Mouse (Mus musculus) retina, embryonic 14.5 days (tissue): Measurements from ENCODE around the gene Srbd1.

Experiments used
- DNase-seq: peaks from one replicate; pipeline ENCODE4 v3.0.0-alpha.2; 2015; ENCODE audit warnings: low spot score

The Srbd1 gene

GRCm38 (mm10) chr17:86035146-86035545 lies 109.8 kb downstream of the Srbd1 start:
- DNase-seq: no peak

DNA sequence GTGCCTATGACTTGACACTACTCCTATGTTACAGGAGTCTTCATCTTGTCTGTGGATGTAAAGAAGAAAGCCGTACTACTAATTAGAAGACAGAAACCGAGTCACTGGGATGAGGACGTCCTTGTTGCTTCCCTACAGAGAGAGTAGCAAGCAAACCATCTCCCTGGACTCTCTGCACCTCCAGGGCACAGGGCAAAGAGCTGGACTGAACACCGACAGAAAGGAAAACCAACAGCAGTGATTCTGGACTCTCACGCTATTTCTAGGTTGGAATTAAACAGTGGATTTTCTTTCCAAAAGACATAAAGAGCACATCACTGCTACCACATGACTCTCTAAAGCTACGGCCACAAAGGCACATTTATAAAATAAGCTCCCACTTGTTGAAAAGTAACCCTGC lies 110.3 kb downstream of the Srbd1 start:
- DNase-seq: no peak

DNA sequence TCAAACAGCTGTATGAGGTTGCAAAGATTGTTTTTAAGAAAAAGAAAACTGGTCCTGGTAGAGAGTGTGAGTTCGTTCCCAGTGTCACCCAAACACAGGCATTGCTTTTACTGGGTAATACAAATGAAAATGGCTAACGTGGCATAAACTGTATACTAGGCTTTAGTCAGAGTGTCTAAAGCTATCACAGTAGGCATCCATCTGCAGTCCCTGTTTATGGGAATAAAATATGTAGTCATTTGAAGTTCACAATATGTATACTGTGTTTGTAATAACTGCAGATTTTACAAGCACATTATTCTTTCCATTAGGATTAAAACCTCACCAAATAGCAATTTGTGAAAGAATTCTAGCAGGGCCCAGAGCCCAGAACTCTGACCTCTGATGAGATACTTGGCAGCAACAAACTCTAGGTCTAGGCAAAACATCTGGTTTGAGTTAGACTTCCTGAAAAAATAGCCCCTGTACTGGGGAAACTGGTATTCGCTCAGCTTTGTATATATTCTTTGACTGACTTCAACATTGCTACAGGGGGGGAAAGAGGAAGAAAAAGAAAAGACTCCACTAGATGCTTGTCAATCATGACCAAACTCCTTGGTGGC lies 112.8 kb downstream of the Srbd1 start:
- DNase-seq: no peak

DNA sequence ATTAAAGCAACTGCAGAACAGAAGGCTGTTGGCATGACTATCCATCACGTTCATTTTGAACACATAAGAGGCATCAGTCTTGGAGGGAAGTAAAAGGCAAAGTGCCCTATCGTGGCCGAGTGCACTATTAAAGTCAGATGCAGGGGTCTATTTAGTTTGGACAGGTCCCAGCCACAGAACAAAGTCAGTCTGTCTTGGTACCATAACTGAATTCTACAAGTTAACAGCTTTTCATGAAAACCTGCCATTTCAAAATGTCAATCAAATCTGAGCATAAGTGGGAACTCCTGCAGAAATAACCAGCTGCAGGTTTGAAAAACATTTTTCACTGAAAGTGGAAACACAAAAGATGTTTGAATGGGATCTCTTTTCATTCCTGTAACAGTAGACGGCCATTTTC lies 115.0 kb downstream of the Srbd1 start:
- DNase-seq: no peak

DNA sequence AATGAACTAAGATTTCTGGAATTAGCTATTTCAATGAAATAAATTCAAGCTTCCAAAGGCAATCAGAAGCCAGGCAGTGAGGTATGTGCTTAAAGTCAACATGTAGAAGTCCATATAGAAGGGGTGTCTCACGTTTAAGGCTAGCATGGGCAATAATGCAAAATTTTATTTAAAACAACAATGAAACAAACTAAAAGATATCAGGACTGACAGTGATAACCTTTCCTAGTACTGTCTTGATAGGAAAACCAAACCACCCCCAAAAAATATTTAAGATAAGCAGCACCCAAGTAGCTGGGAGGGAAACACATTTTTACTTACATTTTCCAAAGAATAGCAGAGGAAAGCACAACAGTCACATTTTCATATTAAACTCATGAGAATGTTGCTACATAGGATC lies 115.8 kb downstream of the Srbd1 start:
- no peak for DNase-seq

- no peak for DNase-seq
Observed at GRCm38 (mm10) chr17:86027577-86028199, 117.3 kb downstream of the Srbd1 start.

GRCm38 (mm10) chr17:86024589-86024988 lies 120.4 kb downstream of the Srbd1 start:
- DNase-seq: no peak

- no peak for DNase-seq
Observed at GRCm38 (mm10) chr17:86022366-86022765, 122.6 kb downstream of the Srbd1 start.

GRCm38 (mm10) chr17:86021815-86022214 lies 123.2 kb downstream of the Srbd1 start:
- no peak for DNase-seq

- no peak for DNase-seq
Observed at GRCm38 (mm10) chr17:86021231-86021630, 123.7 kb downstream of the Srbd1 start.

DNA sequence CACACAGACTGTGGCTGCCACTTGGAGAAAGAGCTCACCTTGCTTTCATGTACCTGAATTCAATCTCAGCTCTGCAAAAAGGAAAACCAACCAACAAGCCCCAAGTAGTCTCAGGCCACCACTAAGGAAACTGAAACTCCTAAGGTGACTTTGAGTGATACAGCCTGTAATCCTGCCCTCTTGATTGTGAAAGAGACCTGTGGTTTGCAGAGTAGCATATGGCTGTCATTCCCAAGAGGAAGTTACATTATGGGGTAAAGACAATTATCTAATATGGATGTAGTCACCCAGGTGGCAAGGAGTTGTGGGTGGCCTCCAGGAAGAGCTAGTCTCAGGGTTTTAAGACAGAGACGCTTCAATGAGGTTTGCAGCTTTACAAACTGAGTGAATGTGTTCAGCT lies 125.2 kb downstream of the Srbd1 start:
- DNase-seq: no peak

DNA sequence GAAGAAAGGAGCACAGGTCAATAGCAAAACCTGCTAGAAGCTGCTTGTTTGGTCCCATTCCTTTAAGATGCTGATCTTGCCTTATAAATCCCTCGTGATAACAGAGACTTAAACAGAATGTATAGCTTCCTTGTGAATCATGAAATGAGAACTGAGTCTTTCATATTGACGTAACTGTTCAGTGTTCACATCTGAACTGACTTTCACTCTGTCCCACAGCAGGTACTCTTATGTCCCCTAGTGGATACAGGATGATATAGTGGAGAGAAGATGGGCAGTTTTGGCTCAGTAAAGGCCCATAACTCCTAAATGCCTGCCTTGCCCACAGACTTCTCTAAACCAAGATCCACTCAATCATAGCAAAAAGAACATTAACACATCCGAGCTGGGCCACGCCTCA lies 130.7 kb downstream of the Srbd1 start:
- DNase-seq: no peak

DNA sequence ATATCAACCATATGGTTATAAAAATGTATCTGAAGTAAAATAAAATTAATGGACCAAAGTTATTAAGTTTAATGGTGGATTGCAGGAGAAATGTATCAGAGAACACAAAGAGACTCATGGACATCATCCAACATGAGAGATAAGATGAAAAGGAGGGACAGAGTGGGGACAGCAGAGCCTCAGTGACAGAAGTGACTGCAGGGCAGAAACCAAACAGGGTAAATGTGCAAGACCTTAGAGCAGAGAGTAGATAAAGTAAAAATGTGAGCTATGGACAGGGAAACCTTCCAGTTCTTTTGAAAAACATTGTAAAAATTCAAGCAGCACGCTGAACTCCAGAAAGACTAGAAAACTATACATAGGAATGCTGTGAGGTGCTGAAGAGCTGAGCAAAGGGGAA lies 132.4 kb downstream of the Srbd1 start:
- no peak for DNase-seq

DNA sequence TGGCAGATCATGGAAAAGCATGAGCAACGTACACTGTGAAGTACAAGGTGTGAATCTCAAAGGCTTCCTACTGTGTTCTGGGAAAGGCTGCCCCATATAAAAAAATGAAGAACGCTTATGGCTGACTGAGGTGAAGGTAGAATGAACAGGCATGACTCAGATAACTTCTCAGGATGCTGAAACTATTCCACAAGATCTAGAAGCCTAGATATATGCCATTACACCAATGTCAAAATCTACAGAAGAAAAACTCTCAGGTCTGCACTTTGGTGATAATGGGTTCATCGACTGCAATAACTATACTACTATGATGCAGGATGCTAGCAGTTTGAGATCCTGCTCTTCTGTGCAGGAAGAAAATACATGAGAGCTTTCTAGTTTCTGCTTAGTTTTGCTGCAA lies 133.1 kb downstream of the Srbd1 start:
- DNase-seq: no peak

GRCm38 (mm10) chr17:86008401-86008800 lies 136.6 kb downstream of the Srbd1 start:
- DNase-seq: no peak

DNA sequence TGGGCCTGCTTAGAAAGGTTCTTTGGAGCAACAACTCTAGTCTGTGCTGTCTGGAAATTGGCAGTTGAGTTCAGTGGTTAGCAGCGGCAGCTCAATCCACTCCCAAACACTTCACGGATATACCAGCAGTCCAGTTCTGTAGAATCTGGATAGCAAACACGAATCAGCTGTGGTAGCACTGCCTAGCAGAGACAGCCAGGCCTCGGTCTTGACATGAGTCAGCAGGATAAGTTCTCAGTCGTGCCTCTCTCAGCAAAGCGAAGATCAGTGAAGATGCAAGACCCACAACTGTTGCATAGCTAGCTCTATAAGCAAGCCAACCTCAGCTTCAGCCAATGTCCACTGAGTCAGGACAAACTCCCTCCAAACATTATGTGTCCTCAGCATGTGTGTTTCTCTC lies 142.9 kb downstream of the Srbd1 start:
- DNase-seq: no peak

GRCm38 (mm10) chr17:86001667-86002066 lies 143.3 kb downstream of the Srbd1 start:
- DNase-seq: no peak

GRCm38 (mm10) chr17:85995727-85996126 lies 149.2 kb downstream of the Srbd1 start:
- DNase-seq: no peak

- no peak for DNase-seq
Observed at GRCm38 (mm10) chr17:85995086-85995485, 149.9 kb downstream of the Srbd1 start.

DNA sequence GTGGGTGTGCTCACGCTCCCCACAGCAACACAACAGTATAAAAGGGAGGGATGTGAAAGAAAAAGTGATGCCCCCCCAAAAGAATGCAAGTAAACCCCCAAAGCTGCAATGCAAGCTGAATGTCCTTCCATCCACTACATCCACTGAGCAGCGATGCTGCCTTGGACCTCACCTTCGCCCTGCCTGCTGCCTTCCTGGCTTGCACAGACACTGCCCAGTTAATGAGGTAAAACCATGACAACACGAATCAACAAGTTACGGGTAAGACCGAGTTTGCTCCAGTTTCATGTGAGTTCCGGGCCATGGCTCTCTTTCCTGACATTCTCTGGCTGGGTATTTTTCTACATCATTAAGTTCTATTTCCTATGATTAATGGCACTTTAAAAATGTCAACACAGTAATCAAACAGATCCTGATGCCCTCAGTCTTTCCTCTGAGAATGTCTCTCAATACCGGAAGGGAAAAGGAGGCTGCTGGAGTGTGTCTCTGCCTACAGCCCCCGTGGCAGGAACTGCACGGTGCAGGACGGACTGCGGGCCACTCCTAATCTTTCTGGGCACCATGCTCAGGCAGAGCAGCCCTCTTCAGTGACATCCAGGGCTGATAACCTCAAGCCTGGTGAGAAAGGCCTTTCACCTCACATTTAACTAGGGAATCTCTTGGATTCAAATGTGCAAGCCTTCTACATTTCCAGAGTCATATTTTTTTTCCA lies 155.8 kb downstream of the Srbd1 start:
- no peak for DNase-seq

- no peak for DNase-seq
Observed at GRCm38 (mm10) chr17:85987531-85987930, 157.4 kb downstream of the Srbd1 start.

- DNase-seq: peak; percentile 31
Observed at GRCm38 (mm10) chr17:85986624-85987023, 158.4 kb downstream of the Srbd1 start.

- no peak for DNase-seq
Observed at GRCm38 (mm10) chr17:85986181-85986580, 158.8 kb downstream of the Srbd1 start.

- no peak for DNase-seq
Observed at GRCm38 (mm10) chr17:85985131-85985530, 159.8 kb downstream of the Srbd1 start.
